Mouse (Mus musculus) gastrocnemius, postnatal 10 days (tissue): ENCODE results near the gene Gfra1. TPM values are rescaled to one million over a fixed set of nuclear protein-coding genes. Genes with fewer than 3 reads are reported as not detected.
A peak's percentile ranks its signal among the peaks of the same experiment; 100 is the strongest.

Source experiments
- DNase-seq: peaks from one replicate; pipeline ENCODE4 v3.0.0; 2021; ENCODE audit warnings: mixed read lengths
- total RNA-seq, 2 experiments: library from RNA; stranded (reverse); gene quantifications; 2 replicates each; pipeline ENCODE4 v1.2.3; 2021

Gene Gfra1
- total RNA-seq, 2 experiments from 2014 or later: 9.5 to 10.3 TPM

DNA sequence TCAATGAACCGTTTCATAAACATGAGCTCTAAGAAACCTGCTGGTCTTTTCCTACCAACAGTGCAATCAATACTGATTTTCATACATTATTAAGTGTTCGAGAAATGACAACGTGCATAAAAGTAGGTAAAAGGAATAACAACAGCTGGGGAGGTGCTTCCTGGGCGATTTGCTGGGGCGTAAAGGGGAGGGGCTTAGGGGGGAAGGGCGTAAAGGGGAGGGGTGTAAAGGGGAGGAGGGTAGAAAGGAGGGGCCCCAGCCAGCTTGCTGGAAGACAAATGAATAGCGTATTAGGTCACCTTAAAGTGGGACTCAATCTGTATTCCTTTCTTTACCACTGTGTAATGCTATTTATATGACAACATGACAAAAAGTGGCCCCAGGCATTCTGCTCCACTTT, 13.9 kb downstream of the Gfra1 start:
- DNase-seq: no peak

DNA sequence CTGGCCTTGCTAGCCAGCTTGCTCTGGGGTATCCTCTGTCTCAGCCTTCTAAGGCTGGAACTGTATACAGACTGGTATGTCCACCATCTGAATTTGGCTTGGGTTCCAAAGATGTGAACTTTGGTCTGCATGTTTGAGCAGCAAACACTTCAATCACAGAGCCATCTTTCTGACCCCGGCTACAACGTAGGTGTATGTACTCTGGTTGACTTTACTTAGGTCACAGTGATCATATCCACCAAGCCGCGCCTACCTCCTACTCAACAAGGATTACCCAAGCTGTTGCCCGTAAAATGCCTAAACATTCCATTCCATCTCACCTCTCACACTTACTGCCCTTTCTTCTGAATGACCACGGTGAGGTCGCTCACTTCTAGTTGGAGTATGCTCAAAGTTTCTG, 14.5 kb downstream of the Gfra1 start:
- DNase-seq: no peak

GRCm38 (mm10) chr19:58438762-58439161, 16.9 kb downstream of the Gfra1 start:
- no peak for DNase-seq

DNA sequence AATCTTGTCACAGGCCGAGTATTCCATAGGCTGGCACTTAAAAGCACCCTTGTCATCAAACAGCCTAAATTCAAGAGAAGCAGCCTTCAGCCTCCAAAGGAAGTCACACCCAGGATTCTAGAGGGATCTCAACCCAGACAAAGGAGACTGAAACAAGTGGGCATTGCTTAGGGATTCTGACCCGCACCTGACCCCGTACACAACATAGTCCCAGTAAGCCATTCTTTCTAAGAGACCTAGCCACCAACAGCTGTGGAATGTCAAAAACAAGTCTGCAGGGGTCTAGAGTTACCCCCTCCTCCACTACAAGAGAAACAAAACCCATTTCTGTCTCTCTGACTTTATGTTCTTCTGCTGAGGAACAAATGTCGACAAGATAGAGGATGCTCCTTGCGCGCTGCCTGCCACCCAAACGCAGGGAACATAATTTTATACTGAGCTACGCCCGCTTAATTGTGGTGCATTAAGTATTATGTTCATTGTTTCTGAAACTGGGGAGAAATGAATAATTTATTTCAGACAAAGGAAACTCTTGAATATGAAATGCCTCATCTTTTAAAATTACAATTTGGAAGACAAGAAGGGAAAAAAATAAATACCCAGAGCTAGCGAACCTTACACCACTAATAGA, 18.2 kb downstream of the Gfra1 start:
- no peak for DNase-seq

DNA sequence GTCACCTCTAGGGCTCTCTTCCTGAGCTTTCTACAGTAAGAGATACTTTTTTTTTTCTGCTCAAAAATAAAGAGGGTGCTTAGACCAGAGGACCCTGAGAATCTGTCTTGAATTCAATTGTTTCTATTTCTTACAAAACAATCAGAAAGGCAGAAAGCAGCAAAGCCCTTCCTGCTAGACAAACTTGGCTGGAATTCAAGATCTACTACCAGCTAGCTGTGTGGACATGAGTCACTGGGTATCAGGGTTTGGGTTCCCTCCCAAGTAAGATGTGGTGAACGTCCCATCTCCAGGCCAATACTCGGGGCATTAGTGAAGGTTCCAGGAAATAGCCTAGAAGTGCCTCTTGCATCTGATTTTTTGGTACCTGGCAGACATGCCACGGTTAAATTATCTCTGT, 18.8 kb downstream of the Gfra1 start:
- no peak for DNase-seq

DNA sequence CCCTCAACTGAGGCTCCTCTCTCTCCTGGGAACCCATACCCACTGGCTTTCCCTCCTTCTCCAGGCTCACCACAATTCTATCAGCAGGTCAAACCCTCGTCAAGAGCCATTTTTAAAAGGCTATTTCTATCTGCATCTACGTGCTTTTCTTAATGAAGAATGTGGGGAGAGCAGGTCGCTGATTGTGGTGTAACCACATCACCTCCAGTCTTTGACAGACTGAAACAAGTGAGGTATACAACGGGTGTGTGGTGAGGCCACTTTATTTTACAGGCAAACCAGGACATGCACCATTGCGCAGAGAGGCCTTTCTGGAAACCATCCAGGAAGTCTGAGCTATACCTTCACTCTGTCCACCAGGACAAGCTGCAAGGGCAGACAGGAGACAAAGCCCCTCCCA, 19.8 kb downstream of the Gfra1 start:
- no peak for DNase-seq

DNA sequence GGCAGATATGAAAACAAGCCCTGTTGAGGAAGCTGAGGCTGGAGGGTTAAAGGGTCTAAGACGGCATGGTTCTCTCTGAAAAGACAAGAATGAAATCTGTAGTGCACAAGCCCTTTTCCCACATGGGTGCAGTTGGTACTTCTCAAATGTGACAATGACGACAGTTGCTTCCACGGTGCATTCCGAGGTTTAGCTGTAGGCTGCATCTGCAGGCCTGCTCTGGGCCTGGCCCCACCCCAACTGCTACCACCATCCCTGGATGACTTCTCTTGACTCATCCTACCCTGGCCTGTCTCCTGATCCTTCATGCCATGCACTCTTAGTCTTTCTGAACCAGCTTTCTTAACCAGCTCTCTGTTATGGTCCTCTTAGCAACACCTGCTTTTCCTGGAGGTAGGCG, 22.9 kb downstream of the Gfra1 start:
- DNase-seq: no peak

DNA sequence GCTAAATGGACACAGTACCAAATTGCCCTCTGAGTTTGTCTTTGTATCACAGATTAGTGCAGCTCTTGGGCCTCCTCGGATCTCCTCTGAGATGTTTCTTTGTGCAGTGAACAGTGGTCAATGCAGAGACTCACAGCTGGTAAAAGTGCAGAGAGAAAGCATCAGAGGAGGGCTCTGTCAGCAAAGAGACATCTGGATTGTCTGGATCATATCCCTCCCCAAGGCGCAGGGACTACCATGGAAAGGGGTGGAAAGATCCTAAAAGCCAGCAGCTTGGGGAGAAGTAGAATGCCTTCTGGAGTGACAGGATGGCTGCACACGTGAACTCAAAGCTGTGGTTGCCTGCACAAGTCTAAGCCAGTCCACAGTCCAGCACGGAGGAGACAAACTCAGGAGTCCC, 27.2 kb downstream of the Gfra1 start:
- DNase-seq: no peak

GRCm38 (mm10) chr19:58427348-58427747, 28.4 kb downstream of the Gfra1 start:
- no peak for DNase-seq

DNA sequence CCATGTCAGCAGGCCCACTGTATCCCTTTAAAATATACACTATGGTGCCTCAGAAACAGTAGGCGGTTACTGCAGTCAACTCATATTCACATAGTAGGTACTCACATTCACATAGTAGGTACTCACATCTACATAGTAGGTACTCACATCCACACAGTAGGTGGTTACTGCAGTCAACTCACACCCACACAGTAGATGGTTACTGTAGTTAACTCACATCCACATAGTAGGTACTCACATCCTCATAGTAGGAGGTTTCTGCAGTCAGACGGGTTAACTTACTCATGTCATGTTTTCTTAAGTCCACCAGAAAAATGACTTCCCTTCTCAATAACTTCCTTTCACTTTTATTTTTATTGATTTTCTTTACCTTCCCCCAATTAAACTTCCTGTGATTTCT, 30.8 kb downstream of the Gfra1 start:
- DNase-seq: no peak

- no peak for DNase-seq
Observed at GRCm38 (mm10) chr19:58424179-58424578, 31.5 kb downstream of the Gfra1 start.

GRCm38 (mm10) chr19:58422916-58423493, 32.7 kb downstream of the Gfra1 start:
- no peak for DNase-seq

DNA sequence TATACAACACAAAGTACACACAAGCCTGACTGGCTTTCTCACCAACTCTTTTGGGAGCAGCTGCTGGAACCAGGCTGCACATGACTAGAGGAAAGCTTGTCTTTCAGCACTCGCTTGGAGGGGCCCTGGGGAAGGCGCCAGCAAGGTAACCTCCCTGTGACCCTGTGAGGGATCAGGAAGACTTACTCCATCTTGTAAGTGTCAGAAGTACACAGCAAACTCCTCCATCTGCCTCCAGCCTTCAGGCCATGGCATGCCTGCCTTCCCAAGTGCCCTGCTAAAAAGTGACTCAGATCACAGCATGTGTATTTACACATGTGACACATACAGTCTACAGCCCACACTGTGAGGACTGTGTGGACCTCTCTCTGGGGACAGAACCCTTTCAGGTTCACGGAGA, 36.0 kb downstream of the Gfra1 start:
- DNase-seq: no peak

GRCm38 (mm10) chr19:58419278-58419677, 36.4 kb downstream of the Gfra1 start:
- no peak for DNase-seq

DNA sequence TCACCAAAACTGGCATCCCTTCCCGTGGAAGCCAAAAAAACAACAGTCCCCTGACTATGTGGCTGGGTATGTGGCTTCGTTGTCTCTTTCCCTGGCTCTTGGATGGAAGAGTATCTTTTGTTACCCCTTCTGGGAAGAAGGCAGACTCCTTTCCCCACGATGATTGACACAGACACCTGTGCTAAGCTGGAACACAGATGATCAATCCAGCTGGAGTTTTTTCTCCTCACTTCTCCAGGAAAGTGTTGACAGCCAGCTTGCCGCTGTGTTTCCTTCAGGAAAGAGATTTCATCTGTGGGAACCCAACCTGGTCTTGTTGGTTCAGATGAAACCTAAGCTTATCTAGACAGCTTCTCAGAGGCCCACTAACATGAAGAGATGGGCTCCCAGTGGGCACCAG, 40.5 kb downstream of the Gfra1 start:
- DNase-seq: no peak

DNA sequence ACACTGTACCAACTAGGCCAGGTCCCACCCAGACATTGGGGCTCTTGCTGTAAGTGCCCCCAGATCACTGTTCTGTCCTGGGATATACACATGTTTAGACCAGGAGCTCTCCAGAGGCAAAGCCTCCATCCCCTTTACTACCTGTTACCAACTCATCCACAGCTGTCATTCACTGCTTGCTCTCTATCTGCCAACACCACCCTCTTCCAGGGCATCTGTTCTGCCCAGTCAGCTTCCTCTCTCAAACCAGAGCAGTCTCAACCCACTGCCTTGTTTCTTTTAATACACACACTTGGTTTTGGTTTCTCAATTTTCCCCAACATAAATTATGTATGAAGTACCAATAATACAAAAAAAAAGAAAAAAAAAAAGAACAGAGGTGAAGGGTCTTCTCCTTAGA, 41.0 kb downstream of the Gfra1 start:
- no peak for DNase-seq

DNA sequence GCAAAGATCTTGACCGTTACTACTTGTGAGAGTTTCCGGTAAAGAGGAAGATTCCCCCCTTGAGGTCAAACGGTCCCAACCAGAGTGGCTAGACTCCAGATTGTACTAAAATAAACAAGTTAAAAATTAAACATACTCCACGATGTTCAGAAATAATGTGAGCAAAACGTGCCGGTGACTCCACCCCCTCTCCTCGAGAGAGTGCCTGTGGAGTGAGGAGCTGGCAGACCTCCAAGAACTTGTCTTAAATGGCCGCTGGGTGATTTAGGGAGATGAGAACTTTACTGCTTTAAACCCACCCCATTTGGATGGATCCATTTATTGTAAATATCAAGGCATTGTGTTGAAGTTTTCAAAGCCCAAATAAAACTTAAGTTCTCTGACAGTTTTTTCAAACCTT, 42.4 kb downstream of the Gfra1 start:
- DNase-seq: peak; percentile 31

DNA sequence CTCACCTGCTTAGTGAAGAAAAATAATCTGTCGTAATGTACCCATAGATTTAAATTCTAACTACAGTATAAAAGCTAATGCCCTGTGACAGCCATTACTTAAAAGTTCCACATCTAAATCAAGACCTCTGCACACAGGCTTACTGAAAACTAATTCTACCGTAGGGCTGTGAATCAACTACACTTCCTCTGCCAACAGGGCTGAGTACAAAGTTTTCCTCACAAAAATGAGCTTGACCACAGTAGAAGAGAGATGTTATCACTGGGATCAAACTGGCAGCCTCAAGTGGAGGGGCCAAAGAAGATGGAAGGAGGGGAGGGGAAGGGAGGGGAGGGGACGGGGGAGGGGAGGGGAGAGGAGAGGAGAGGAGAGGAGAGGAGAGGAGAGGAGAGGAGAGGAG, 42.9 kb downstream of the Gfra1 start:
- no peak for DNase-seq

DNA sequence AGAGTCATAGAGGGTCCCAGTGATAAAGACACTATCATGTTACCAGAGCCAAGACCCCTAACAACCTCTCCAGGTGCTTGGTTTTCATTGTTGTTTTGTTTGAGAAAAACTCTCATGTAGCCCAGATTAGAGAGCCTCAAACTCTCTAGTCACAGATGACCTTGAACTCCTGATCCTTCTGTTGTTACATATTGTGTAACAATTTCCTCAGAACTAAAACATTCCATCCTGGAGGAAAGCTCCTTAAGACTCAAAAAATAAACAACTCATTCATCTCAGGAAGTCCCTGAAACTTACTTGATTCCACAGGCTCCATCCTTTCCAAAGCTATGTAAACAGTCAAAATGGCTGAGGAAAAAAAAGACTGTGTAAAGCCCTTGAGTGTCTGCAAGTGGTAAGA, 49.0 kb downstream of the Gfra1 start:
- DNase-seq: no peak

DNA sequence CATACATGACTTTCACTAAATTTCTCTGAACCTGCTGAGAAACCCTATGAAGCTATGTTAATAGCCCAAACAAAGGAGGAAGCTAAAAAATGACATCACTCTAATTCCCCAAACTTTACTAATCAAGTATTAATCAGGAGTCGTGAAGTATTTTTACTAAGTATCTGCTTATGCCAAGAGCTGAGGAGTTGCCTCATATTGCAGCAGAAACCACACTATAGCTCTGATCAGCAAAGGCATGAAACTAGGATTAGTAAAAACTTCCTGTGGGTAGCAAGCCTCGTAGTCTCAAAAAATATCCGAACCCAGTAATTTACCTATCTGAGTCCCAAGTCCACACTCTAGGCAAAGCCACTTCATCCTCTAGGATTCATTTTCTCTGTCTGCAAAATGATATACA, 55.5 kb downstream of the Gfra1 start:
- DNase-seq: no peak

- DNase-seq: no peak
Observed at GRCm38 (mm10) chr19:58399166-58399565, 56.5 kb downstream of the Gfra1 start.

GRCm38 (mm10) chr19:58396604-58396984, 59.1 kb downstream of the Gfra1 start:
- DNase-seq: no peak

DNA sequence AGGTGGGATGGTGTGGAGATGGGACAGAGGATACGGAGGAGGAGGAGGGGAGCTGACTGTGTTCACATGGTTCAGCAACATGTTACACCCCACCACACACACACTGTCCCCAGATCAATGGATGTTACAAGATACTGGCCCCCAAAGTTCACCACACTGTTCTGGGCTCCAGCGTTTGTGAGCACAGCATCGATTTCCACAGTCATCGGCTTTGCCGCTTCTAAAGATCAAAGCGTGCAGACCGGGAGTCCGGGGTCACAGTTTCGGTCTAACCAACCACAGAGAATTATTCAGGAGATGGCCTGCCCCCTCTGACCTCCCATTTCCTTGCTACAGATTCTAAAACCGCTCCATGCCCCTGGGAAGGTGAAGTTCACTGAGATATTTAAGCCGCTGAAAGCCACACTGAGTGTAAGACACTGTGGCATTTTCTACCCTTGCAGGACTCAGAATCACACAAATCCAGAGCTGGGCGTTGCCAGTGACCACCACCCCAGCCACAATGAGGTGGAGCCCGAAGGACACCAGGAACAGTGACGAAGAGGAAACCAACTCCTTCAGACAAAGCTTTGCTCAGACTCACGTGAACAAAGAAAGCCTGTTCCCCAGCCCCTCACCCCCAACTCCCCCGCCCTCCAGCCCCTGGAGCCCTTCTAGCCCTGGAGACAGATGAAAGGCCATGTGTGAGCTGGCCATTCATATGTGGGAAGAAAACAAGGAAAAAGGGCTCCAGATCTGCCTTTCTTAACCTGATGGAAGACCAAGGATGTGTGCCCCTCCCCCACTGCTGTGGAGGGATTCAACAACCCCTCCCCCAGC, 59.7 kb downstream of the Gfra1 start:
- no peak for DNase-seq

- no peak for DNase-seq
Observed at GRCm38 (mm10) chr19:58393121-58393520, 62.6 kb downstream of the Gfra1 start.
